Mouse (Mus musculus): Measurements from ENCODE around the gene Olfr639. TPM values are rescaled to one million over a fixed set of nuclear protein-coding genes. Genes with fewer than 3 reads are reported as not detected.
"Not testable (repeated sequence)": the region's sequence is repeated elsewhere in the genome, so short reads cannot be mapped to it uniquely, and the experiment has no call there.

Olfr639 gene
- total and polyA plus RNA-seq, 3 experiments, result 0.02 TPM; not detected in 2

DNA sequence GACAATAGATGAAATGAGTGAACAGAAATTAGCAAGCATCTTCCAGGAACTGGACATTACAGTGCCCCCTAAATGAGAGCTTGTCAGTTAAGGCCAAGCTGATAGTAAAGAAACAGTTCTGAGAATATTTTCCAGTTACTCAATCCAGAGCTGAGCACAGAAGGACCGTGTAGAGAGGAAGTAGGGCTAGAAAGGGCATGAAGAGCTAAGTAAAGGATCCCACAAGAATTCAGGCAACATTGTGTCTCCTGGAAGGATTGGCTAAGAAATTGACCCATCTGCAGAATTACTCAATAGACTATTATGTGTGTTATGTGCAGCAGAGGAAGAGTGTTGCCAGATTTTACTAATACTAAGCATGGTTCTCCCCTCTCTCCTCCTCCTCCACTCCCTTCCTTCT is 45.3 kb downstream of the Olfr639 start:
- no peak for TF ChIP-seq CTCF (IDR thresholded peaks at IDR 0.05)
- TF ChIP-seq EP300 (IDR thresholded peaks at IDR 0.05; ENCODE audit: insufficient read depth, low read depth, low read length), result no peak
- TF ChIP-seq POLR2A (IDR thresholded peaks at IDR 0.05; ENCODE audit: insufficient read depth, low read depth, low read length), result no peak
- no peaks in the 10 kb centered on the region for H3K79me2 ChIP-seq (replicated peaks; ENCODE audit: control insufficient read depth, insufficient read depth, low read length)
- H3K36me3 ChIP-seq (ENCODE audit: control insufficient read depth, insufficient read depth, low read length), result no peaks in the 10 kb centered on the region
- intact Hi-C loops (cut with DNase I), result no loop called here
- no peaks in the 10 kb centered on the region for H3K4me1 ChIP-seq (ENCODE audit: control insufficient read depth, insufficient read depth, low read length)
- no peaks in the 10 kb centered on the region for H3K27me3 ChIP-seq (ENCODE audit: control insufficient read depth, insufficient read depth, low read length)
- H3K27ac ChIP-seq, result no peak overlapping the region
- H3K9ac ChIP-seq (ENCODE audit: low read depth, low read length), result no peak overlapping the region
- DNase-seq, result no peak
- 20% methylated on average over 1 of the region's 1 CpGs for WGBS
- no peak overlapping the region for H3K4me3 ChIP-seq

DNA sequence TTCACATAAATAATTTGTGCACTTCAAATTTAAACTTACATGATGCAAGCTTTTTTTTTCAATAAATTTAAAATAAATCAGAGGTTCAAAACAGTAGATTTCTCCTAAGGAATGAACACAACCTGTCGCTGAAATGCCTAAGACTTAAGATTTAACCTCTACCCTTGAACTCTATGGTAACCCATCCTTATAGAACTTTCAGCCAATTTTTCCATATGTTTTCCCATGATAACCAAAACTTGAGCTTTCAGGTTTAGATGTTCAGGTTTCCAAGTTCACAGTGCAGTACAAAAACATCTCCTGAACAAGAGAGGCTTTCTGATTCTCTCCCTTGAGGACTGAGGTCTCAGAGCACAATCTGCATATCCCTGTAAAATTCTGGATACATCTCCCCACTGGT is 46.3 kb downstream of the Olfr639 start, which contains the start of gene Olfr635:
Gene Olfr635, plus strand, starts transcription at position 301 of the 400 bp plus-strand sequence.
- no peak within 1 kb of the TSS for H3K4me3 ChIP-seq
- no peaks in the 10 kb centered on the region for H3K4me1 ChIP-seq (ENCODE audit: control insufficient read depth, insufficient read depth, low read length)
- WGBS, result 73% methylated on average over 1 of the region's 1 CpGs
- no peaks in the 10 kb centered on the region for H3K79me2 ChIP-seq (replicated peaks; ENCODE audit: control insufficient read depth, insufficient read depth, low read length)
- no peak within 1 kb of the TSS for H3K9ac ChIP-seq (ENCODE audit: low read depth, low read length)
- H3K27ac ChIP-seq, result no peak within 1 kb of the TSS
- no peak for DNase-seq
- no peaks in the 10 kb centered on the region for H3K27me3 ChIP-seq (ENCODE audit: control insufficient read depth, insufficient read depth, low read length)
- intact Hi-C loops (cut with DNase I), result no loop called here
- TF ChIP-seq CTCF (IDR thresholded peaks at IDR 0.05), result no peak
- no peak for TF ChIP-seq EP300 (IDR thresholded peaks at IDR 0.05; ENCODE audit: insufficient read depth, low read depth, low read length)
- no peak for TF ChIP-seq POLR2A (IDR thresholded peaks at IDR 0.05; ENCODE audit: insufficient read depth, low read depth, low read length)
- H3K36me3 ChIP-seq (ENCODE audit: control insufficient read depth, insufficient read depth, low read length), result no peaks in the 10 kb centered on the region

DNA sequence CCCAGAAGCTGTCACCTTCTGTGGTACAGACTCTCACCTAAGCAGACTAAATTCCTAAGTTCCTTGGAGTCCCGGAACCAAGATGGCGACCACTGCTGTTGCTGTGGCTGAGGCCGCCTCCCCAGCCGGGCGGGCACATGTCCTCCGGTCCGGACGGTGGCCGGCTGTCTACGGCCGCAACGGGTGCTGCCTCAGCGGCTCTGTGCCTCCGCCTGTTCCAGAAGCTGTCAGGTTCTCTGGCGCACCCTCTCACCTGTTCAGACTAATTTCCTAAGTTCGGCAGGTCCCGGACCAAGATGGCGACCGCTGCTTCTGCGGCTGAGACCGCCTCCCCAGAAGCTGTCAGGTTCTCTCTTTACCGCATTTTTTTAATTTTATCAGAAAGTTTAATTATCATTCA is 50.2 kb downstream of the Olfr639 start:
- H3K79me2 ChIP-seq (replicated peaks; ENCODE audit: control insufficient read depth, insufficient read depth, low read length); H3K4me3 ChIP-seq; DNase-seq; H3K27me3 ChIP-seq (ENCODE audit: control insufficient read depth, insufficient read depth, low read length); H3K36me3 ChIP-seq (ENCODE audit: control insufficient read depth, insufficient read depth, low read length); H3K27ac ChIP-seq; H3K4me1 ChIP-seq (ENCODE audit: control insufficient read depth, insufficient read depth, low read length); intact Hi-C loops (cut with DNase I); H3K9ac ChIP-seq (ENCODE audit: low read depth, low read length): not testable (repeated sequence)
- 90% methylated on average over 22 of the region's 22 CpGs for WGBS

Other genes starting within 250 kb of the Olfr639 start
Only the 30 nearest of the 32 such genes appear.
- gene Olfr67, start 225.5 kb downstream of the Olfr639 start, total RNA-seq (2021), result not detected
- gene Olfr67, start 225.5 kb downstream of the Olfr639 start, polyA plus RNA-seq (2012; rRNA removed), result not detected in 2 replicates
- 1,000 to 10,000 TPM in 1 of 2 experiments, 100 to 1,000 TPM in 1; 558 to 4,688 TPM for gene Hbb-bt, start 203.3 kb downstream of the Olfr639 start, total RNA-seq (2021)
- 954 and 7,998 TPM in 2 replicates for gene Hbb-bt, start 203.3 kb downstream of the Olfr639 start, polyA plus RNA-seq (2012; rRNA removed)
- over 10,000 TPM in 1 of 2 experiments, 1,000 to 10,000 TPM in 1; 5,780 to 41,164 TPM for gene Hbb-bs, start 189.2 kb downstream of the Olfr639 start, total RNA-seq (2021)
- gene Hbb-bs, start 189.2 kb downstream of the Olfr639 start, polyA plus RNA-seq (2012; rRNA removed), result 10,215 and 68,774 TPM in 2 replicates
- gene Hbb-bh2, start 176.8 kb downstream of the Olfr639 start, total RNA-seq (2021), result not detected
- gene Hbb-bh2, start 176.8 kb downstream of the Olfr639 start, polyA plus RNA-seq (2012; rRNA removed), result not detected in 2 replicates
- gene Hbb-bh1, start 174.1 kb downstream of the Olfr639 start, total RNA-seq (2021), result not detected
- not detected in 2 replicates for gene Hbb-bh1, start 174.1 kb downstream of the Olfr639 start, polyA plus RNA-seq (2012; rRNA removed)
- gene Hbb-y, start 164.1 kb downstream of the Olfr639 start, total RNA-seq (2021), result not detected
- gene Hbb-y, start 164.1 kb downstream of the Olfr639 start, polyA plus RNA-seq (2012; rRNA removed), result not detected in 2 replicates
- not detected for gene Olfr66, start 131.1 kb downstream of the Olfr639 start, total RNA-seq (2021)
- not detected in 2 replicates for gene Olfr66, start 131.1 kb downstream of the Olfr639 start, polyA plus RNA-seq (2012; rRNA removed)
- not detected for gene Olfr64, start 122.8 kb downstream of the Olfr639 start, total RNA-seq (2021)
- not detected in 2 replicates for gene Olfr64, start 122.8 kb downstream of the Olfr639 start, polyA plus RNA-seq (2012; rRNA removed)
- gene Olfr65, start 113.8 kb downstream of the Olfr639 start, total RNA-seq (2021), result not detected
- gene Olfr65, start 113.8 kb downstream of the Olfr639 start, polyA plus RNA-seq (2012; rRNA removed), result not detected in 2 replicates
- gene Olfr631, start 88.5 kb downstream of the Olfr639 start, total RNA-seq (2021), result not detected
- not detected in 2 replicates for gene Olfr631, start 88.5 kb downstream of the Olfr639 start, polyA plus RNA-seq (2012; rRNA removed)
- not detected for gene Olfr632, start 83.0 kb downstream of the Olfr639 start, total RNA-seq (2021)
- gene Olfr632, start 83.0 kb downstream of the Olfr639 start, polyA plus RNA-seq (2012; rRNA removed), result not detected in 2 replicates
- not detected for gene Olfr633, start 72.9 kb downstream of the Olfr639 start, total RNA-seq (2021)
- not detected in 2 replicates for gene Olfr633, start 72.9 kb downstream of the Olfr639 start, polyA plus RNA-seq (2012; rRNA removed)
- gene Olfr635, start 46.2 kb downstream of the Olfr639 start, total RNA-seq (2021), result not detected
- gene Olfr635, start 46.2 kb downstream of the Olfr639 start, polyA plus RNA-seq (2012; rRNA removed), result not detected in 2 replicates
- not detected for gene Olfr638, start 18.6 kb downstream of the Olfr639 start, total RNA-seq (2021)
- gene Olfr638, start 18.6 kb downstream of the Olfr639 start, polyA plus RNA-seq (2012; rRNA removed), result not detected in 2 replicates
- not detected for gene Olfr640, start 8.3 kb upstream of the Olfr639 start, total RNA-seq (2021)
- gene Olfr640, start 8.3 kb upstream of the Olfr639 start, polyA plus RNA-seq (2012; rRNA removed), result not detected in 2 replicates
- gene Olfr641, start 18.1 kb upstream of the Olfr639 start, total RNA-seq (2021), result not detected
- not detected in 2 replicates for gene Olfr641, start 18.1 kb upstream of the Olfr639 start, polyA plus RNA-seq (2012; rRNA removed)
- not detected for gene Olfr642, start 35.4 kb upstream of the Olfr639 start, total RNA-seq (2021)
- not detected in 2 replicates for gene Olfr642, start 35.4 kb upstream of the Olfr639 start, polyA plus RNA-seq (2012; rRNA removed)
- gene 4930516K23Rik, start 44.1 kb upstream of the Olfr639 start, total RNA-seq (2021), result not detected
- gene 4930516K23Rik, start 44.1 kb upstream of the Olfr639 start, polyA plus RNA-seq (2012; rRNA removed), result not detected in 2 replicates
- gene Olfr644, start 54.6 kb upstream of the Olfr639 start, total RNA-seq (2021), result not detected
- gene Olfr644, start 54.6 kb upstream of the Olfr639 start, polyA plus RNA-seq (2012; rRNA removed), result not detected in 2 replicates
- gene Olfr645, start 68.2 kb upstream of the Olfr639 start, total RNA-seq (2021), result not detected
- gene Olfr645, start 68.2 kb upstream of the Olfr639 start, polyA plus RNA-seq (2012; rRNA removed), result not detected in 2 replicates
- gene Olfr646, start 87.6 kb upstream of the Olfr639 start, total RNA-seq (2021), result under 1 TPM in 1 of 2 experiments, not detected in 1; 0.08 TPM
- not detected in 2 replicates for gene Olfr646, start 87.6 kb upstream of the Olfr639 start, polyA plus RNA-seq (2012; rRNA removed)
- gene Ubqln5, start 112.5 kb upstream of the Olfr639 start, total RNA-seq (2021), result not detected
- gene Ubqln5, start 112.5 kb upstream of the Olfr639 start, polyA plus RNA-seq (2012; rRNA removed), result 0.06 TPM in 1 of 2 replicates, not detected in the other
- gene Olfr643, start 120.1 kb upstream of the Olfr639 start, total RNA-seq (2021), result not detected
- not detected in 2 replicates for gene Olfr643, start 120.1 kb upstream of the Olfr639 start, polyA plus RNA-seq (2012; rRNA removed)
- not detected for gene Ubqln3, start 126.0 kb upstream of the Olfr639 start, total RNA-seq (2021)
- 0.18 TPM in 2 replicates for gene Ubqln3, start 126.0 kb upstream of the Olfr639 start, polyA plus RNA-seq (2012; rRNA removed)
- not detected for gene Ubqlnl, start 133.3 kb upstream of the Olfr639 start, total RNA-seq (2021)
- gene Ubqlnl, start 133.3 kb upstream of the Olfr639 start, polyA plus RNA-seq (2012; rRNA removed), result 0.06 and 0.14 TPM in 2 replicates
- gene Olfm5, start 147.5 kb upstream of the Olfr639 start, total RNA-seq (2021), result not detected
- gene Olfm5, start 147.5 kb upstream of the Olfr639 start, polyA plus RNA-seq (2012; rRNA removed), result not detected in 2 replicates
- gene Olfr648, start 166.1 kb upstream of the Olfr639 start, total RNA-seq (2021), result not detected
- gene Olfr648, start 166.1 kb upstream of the Olfr639 start, polyA plus RNA-seq (2012; rRNA removed), result not detected in 2 replicates
- gene Olfr649, start 178.7 kb upstream of the Olfr639 start, total RNA-seq (2021), result not detected
- not detected in 2 replicates for gene Olfr649, start 178.7 kb upstream of the Olfr639 start, polyA plus RNA-seq (2012; rRNA removed)
- gene Trim6, start 201.5 kb upstream of the Olfr639 start, total RNA-seq (2021), result under 1 TPM; 0.10 to 0.34 TPM
- gene Trim6, start 201.5 kb upstream of the Olfr639 start, polyA plus RNA-seq (2012; rRNA removed), result 0.33 and 1.3 TPM in 2 replicates
- 1 to 10 TPM; 3.9 to 4.0 TPM for gene Trim34a, start 227.2 kb upstream of the Olfr639 start, total RNA-seq (2021)
- 2.9 and 5.4 TPM in 2 replicates for gene Trim34a, start 227.2 kb upstream of the Olfr639 start, polyA plus RNA-seq (2012; rRNA removed)